In genomic region chr15:17770225-17770677, GRCm38 (mm10) we compare ENCODE assay signal across 24 mouse cellular contexts.
DNase-seq lines count a peak whose midpoint lies in the region; ATAC-seq and TF ChIP-seq lines count a peak whose summit lies in the region.
"Had no signal": no experiment of that assay in that cellular context is flagged by ENCODE, and none has a peak within 500 bp of the region (broad histone marks: within the 10 kb centered on the region; RNA-seq: fewer than 3 reads in every experiment).

No protein-coding gene starts in this region.

- no peaks in the 10 kb centered on the region for H3K36me3 ChIP-seq in midbrain, embryonic 13.5 days
- no peaks in the 10 kb centered on the region for H3K36me3 ChIP-seq in midbrain, embryonic 11.5 days (ENCODE audit: control insufficient read depth, insufficient read depth, low read length)
- no peaks in the 10 kb centered on the region for H3K36me3 ChIP-seq in hindbrain, embryonic 15.5 days
- H3K36me3 ChIP-seq: embryonic facial prominence, embryonic 15.5 days; limb, embryonic 13.5 days; liver, embryonic 12.5 days had no signal

- peak overlapping the region; percentile 61 for H3K27ac ChIP-seq in midbrain, embryonic 13.5 days
- no peak overlapping the region for H3K27ac ChIP-seq in midbrain, embryonic 11.5 days (ENCODE audit: low read depth, low read length)
- no peak overlapping the region for H3K27ac ChIP-seq in hindbrain, embryonic 15.5 days (replicated peaks)
- H3K27ac ChIP-seq: embryonic facial prominence, embryonic 15.5 days; limb, embryonic 13.5 days; liver, embryonic 12.5 days; stomach, postnatal 0 days had no signal

- no peak overlapping the region for H3K4me2 ChIP-seq in midbrain, embryonic 13.5 days (replicated peaks)
- H3K4me2 ChIP-seq in midbrain, embryonic 11.5 days, result no peak overlapping the region
- no peak overlapping the region for H3K4me2 ChIP-seq in hindbrain, embryonic 15.5 days
- H3K4me2 ChIP-seq: embryonic facial prominence, embryonic 15.5 days; heart, embryonic 11.5 days; limb, embryonic 13.5 days; liver, embryonic 12.5 days had no signal

- TF ChIP-seq CTCF in brain, embryonic 14.5 days (IDR thresholded peaks at IDR 0.05; ENCODE audit: borderline replicate concordance, extremely low read depth, insufficient read depth, insufficient read length), result no peak

- TF ChIP-seq POLR2A in brain, embryonic 14.5 days (IDR thresholded peaks at IDR 0.05; ENCODE audit: borderline replicate concordance, extremely low read depth, insufficient read depth, insufficient read length, poor library complexity, severe bottlenecking), result no peak

- peak; percentile 70 for ATAC-seq in midbrain, embryonic 13.5 days
- ATAC-seq in midbrain, embryonic 11.5 days (ENCODE audit: low FRiP score), result no peak
- 0 out of 2 replicates have a peak, but pooled peaks have one; percentile 19 for ATAC-seq in hindbrain, embryonic 15.5 days (ENCODE audit: low FRiP score, low read depth)
- ATAC-seq: intestine, postnatal 0 days; liver, embryonic 12.5 days had no signal

- no peaks in the 10 kb centered on the region for H3K27me3 ChIP-seq in midbrain, embryonic 13.5 days
- H3K27me3 ChIP-seq in midbrain, embryonic 11.5 days (ENCODE audit: control insufficient read depth, insufficient read depth, low read length), result no peaks in the 10 kb centered on the region
- H3K27me3 ChIP-seq in hindbrain, embryonic 15.5 days, result no peaks in the 10 kb centered on the region
- H3K27me3 ChIP-seq: embryonic facial prominence, embryonic 15.5 days; limb, embryonic 13.5 days; liver, embryonic 12.5 days had no signal

- WGBS in midbrain, embryonic 13.5 days, result 61% methylated on average over 10 of the region's 10 CpGs
- WGBS in midbrain, embryonic 11.5 days, result 80% methylated on average over 10 of the region's 10 CpGs
- 54% methylated on average over 10 of the region's 10 CpGs for WGBS in hindbrain, embryonic 15.5 days

- H3K4me3 ChIP-seq in midbrain, embryonic 13.5 days (replicated peaks), result no peak overlapping the region
- H3K4me3 ChIP-seq in midbrain, embryonic 11.5 days (ENCODE audit: low read depth, low read length), result no peak overlapping the region
- no peak overlapping the region for H3K4me3 ChIP-seq in hindbrain, embryonic 15.5 days
- H3K4me3 ChIP-seq: embryonic facial prominence, embryonic 15.5 days; limb, embryonic 13.5 days; liver, embryonic 12.5 days had no signal

- H3K4me1 ChIP-seq in midbrain, embryonic 13.5 days (replicated peaks), result no peaks in the 10 kb centered on the region
- H3K4me1 ChIP-seq in midbrain, embryonic 11.5 days (ENCODE audit: control insufficient read depth, insufficient read depth, low read length), result no peaks in the 10 kb centered on the region
- no peaks in the 10 kb centered on the region for H3K4me1 ChIP-seq in hindbrain, embryonic 15.5 days (replicated peaks)
- H3K4me1 ChIP-seq: embryonic facial prominence, embryonic 15.5 days; limb, embryonic 13.5 days; liver, embryonic 12.5 days had no signal

- DNase-seq in midbrain, embryonic 11.5 days (ENCODE audit: low spot score, missing footprints), result no peak
- peak; percentile 55 for DNase-seq in brain, embryonic 14.5 days (ENCODE audit: low read depth)
- peak; percentile 12 for DNase-seq in retina, embryonic 14.5 days (ENCODE audit: low spot score)
- DNase-seq in ovary, postnatal 10 days (ENCODE audit: low spot score), result no peak
- no peak for DNase-seq in lung, adult 18-20 months
- DNase-seq: adrenal gland, postnatal 36 days; cerebellum, adult 11 months; cerebellum, adult 9-11 months; gastrocnemius, postnatal 14 days; heart, adult 11 months; kidney, postnatal 36 days; layer of hippocampus, postnatal 36 days; lung, adult 2 months; lung, postnatal 14 days; right cerebral cortex, postnatal 14 days; thymus, adult 2 months had no signal

- H3K9ac ChIP-seq in midbrain, embryonic 13.5 days (replicated peaks), result no peak overlapping the region
- no peak overlapping the region for H3K9ac ChIP-seq in midbrain, embryonic 11.5 days (ENCODE audit: low read length)
- H3K9ac ChIP-seq in hindbrain, embryonic 15.5 days, result no peak overlapping the region
- H3K9ac ChIP-seq: embryonic facial prominence, embryonic 15.5 days; limb, embryonic 13.5 days; liver, embryonic 12.5 days had no signal

- no peaks in the 10 kb centered on the region for H3K9me3 ChIP-seq in midbrain, embryonic 13.5 days
- no peaks in the 10 kb centered on the region for H3K9me3 ChIP-seq in midbrain, embryonic 11.5 days (ENCODE audit: control insufficient read depth, low read length)
- no peaks in the 10 kb centered on the region for H3K9me3 ChIP-seq in hindbrain, embryonic 15.5 days
- H3K9me3 ChIP-seq: embryonic facial prominence, embryonic 15.5 days; limb, embryonic 13.5 days; liver, embryonic 12.5 days had no signal

Comparison
In these comparisons a context has a peak if more than half of its experiments do, and no peak if none do; other contexts are left out.
1. DNase-seq: peak in brain, embryonic 14.5 days (single experiment) and retina, embryonic 14.5 days (single experiment); none in midbrain, embryonic 11.5 days (single experiment), ovary, postnatal 10 days (single experiment) and lung, adult 18-20 months (0 of 2).